ENCODE assay signal across 29 mouse cellular contexts in genomic region chr1:70264815-70265214, GRCm38 (mm10).
A peak's percentile ranks its signal among the peaks of the same experiment; 100 is the strongest.
DNase-seq lines count a peak whose midpoint lies in the region; ATAC-seq and TF ChIP-seq lines count a peak whose summit lies in the region.
"Had no signal": no experiment of that assay in that cellular context is flagged by ENCODE, and none has a peak within 500 bp of the region (broad histone marks: within the 10 kb centered on the region; RNA-seq: fewer than 3 reads in every experiment).

No protein-coding gene starts in this region.

- TF ChIP-seq CTCF in hindbrain, postnatal 0 days (IDR thresholded peaks at IDR 0.05; ENCODE audit: low read depth) = no peak
- TF ChIP-seq CTCF in brain, embryonic 14.5 days (IDR thresholded peaks at IDR 0.05; ENCODE audit: borderline replicate concordance, extremely low read depth, insufficient read depth, insufficient read length) = no peak

- no peaks in the 10 kb centered on the region for H3K27me3 ChIP-seq in hindbrain, embryonic 12.5 days
- H3K27me3 ChIP-seq in hindbrain, postnatal 0 days (ENCODE audit: insufficient read depth, low read length) = no peaks in the 10 kb centered on the region
- H3K27me3 ChIP-seq: CH12.LX; limb, embryonic 13.5 days; lung, embryonic 15.5 days; neural tube, embryonic 13.5 days; stomach, embryonic 15.5 days had no signal

- ATAC-seq in hindbrain, embryonic 12.5 days (ENCODE audit: low FRiP score) = no peak
- no peak for ATAC-seq in hindbrain, postnatal 0 days
- ATAC-seq: activated CD4-positive, CD25-positive, alpha-beta regulatory T cell, adult 4 months; inflammation-experienced regulatory T-cells, adult 6 months had no signal

- WGBS in hindbrain, embryonic 12.5 days = 42% methylated on average over 9 of the region's 9 CpGs
- WGBS in hindbrain, postnatal 0 days = 36% methylated on average over 9 of the region's 9 CpGs

- no peaks in the 10 kb centered on the region for H3K9me3 ChIP-seq in hindbrain, embryonic 12.5 days (replicated peaks)
- H3K9me3 ChIP-seq in hindbrain, postnatal 0 days (ENCODE audit: low read length) = no peaks in the 10 kb centered on the region
- H3K9me3 ChIP-seq: limb, embryonic 13.5 days; lung, embryonic 15.5 days; neural tube, embryonic 13.5 days; stomach, embryonic 15.5 days had no signal

- TF ChIP-seq POLR2A in brain, embryonic 14.5 days (IDR thresholded peaks at IDR 0.05; ENCODE audit: borderline replicate concordance, extremely low read depth, insufficient read depth, insufficient read length, poor library complexity, severe bottlenecking) = no peak

- no peak overlapping the region; the same call in 1 of the 2 replicates for H3K4me2 ChIP-seq in hindbrain, embryonic 12.5 days (replicated peaks)
- H3K4me2 ChIP-seq in hindbrain, postnatal 0 days (ENCODE audit: low read depth, low read length) = no peak overlapping the region
- H3K4me2 ChIP-seq: heart, embryonic 11.5 days; limb, embryonic 13.5 days; liver, embryonic 11.5 days; lung, embryonic 15.5 days; midbrain, embryonic 11.5 days; neural tube, embryonic 13.5 days; stomach, embryonic 15.5 days had no signal

- no peak overlapping the region for H3K9ac ChIP-seq in hindbrain, embryonic 12.5 days
- H3K9ac ChIP-seq in hindbrain, postnatal 0 days (replicated peaks; ENCODE audit: low read length) = no peak overlapping the region
- H3K9ac ChIP-seq: limb, embryonic 13.5 days; lung, embryonic 15.5 days; neural tube, embryonic 13.5 days; stomach, embryonic 15.5 days had no signal

- peaks cover 7% of the 10 kb centered on the region; the same call in 1 of the 2 replicates for H3K4me1 ChIP-seq in hindbrain, embryonic 12.5 days
- H3K4me1 ChIP-seq in hindbrain, postnatal 0 days (ENCODE audit: insufficient read depth, low read length) = no peaks in the 10 kb centered on the region
- H3K4me1 ChIP-seq: lung, embryonic 15.5 days; stomach, embryonic 15.5 days had no signal

- no peaks in the 10 kb centered on the region for H3K36me3 ChIP-seq in hindbrain, embryonic 12.5 days
- no peaks in the 10 kb centered on the region for H3K36me3 ChIP-seq in hindbrain, postnatal 0 days (ENCODE audit: insufficient read depth, low read length)
- H3K36me3 ChIP-seq: limb, embryonic 13.5 days; lung, embryonic 15.5 days; neural tube, embryonic 13.5 days; stomach, embryonic 15.5 days had no signal

- DNase-seq in embryo, embryonic 10.5 days (ENCODE audit: low spot score) = peak; percentile 4
- DNase-seq in embryo, embryonic 10 days (ENCODE audit: low spot score) = no peak
- no peak for DNase-seq in hindbrain, postnatal 0 days (ENCODE audit: low spot score)
- peak; percentile 61 for DNase-seq in brain, embryonic 14.5 days (ENCODE audit: low read depth)
- DNase-seq in retina, embryonic 14.5 days (ENCODE audit: low spot score) = peak; percentile 51
- no peak for DNase-seq in urinary bladder, postnatal 36 days (ENCODE audit: low spot score in 2 of 2)
- DNase-seq: adrenal gland, adult 2 months; adrenal gland, postnatal 36 days; cerebellum, adult 2 months; cerebellum, postnatal 14 days; gastrocnemius, postnatal 36 days; heart, adult 18-20 months; heart, postnatal 36 days; kidney, adult 11 months; kidney, postnatal 14 days; layer of hippocampus, adult 9-11 months; right cerebral cortex, postnatal 14 days had no signal

- no peak overlapping the region for H3K4me3 ChIP-seq in hindbrain, embryonic 12.5 days
- H3K4me3 ChIP-seq in hindbrain, postnatal 0 days (ENCODE audit: low read length) = no peak overlapping the region
- H3K4me3 ChIP-seq: limb, embryonic 13.5 days; lung, embryonic 15.5 days; myocyte; neural tube, embryonic 13.5 days; stomach, embryonic 15.5 days had no signal

- H3K27ac ChIP-seq in hindbrain, embryonic 12.5 days = 0 out of 2 replicates have a peak overlapping the region, but pooled peaks have one; percentile 35
- no peak overlapping the region for H3K27ac ChIP-seq in hindbrain, postnatal 0 days
- H3K27ac ChIP-seq: limb, embryonic 13.5 days; lung, embryonic 15.5 days; neural tube, embryonic 13.5 days; stomach, embryonic 15.5 days had no signal

Comparison
In these comparisons a context has a peak if more than half of its experiments do, and no peak if none do; other contexts are left out.
1. DNase-seq: peak in embryo, embryonic 10.5 days (single experiment), brain, embryonic 14.5 days (single experiment) and retina, embryonic 14.5 days (single experiment); none in embryo, embryonic 10 days (single experiment), hindbrain, postnatal 0 days (single experiment) and urinary bladder, postnatal 36 days (0 of 2).